Mouse (Mus musculus) stomach, postnatal 0 days (tissue): ENCODE data around the gene Hykk. TPM values are rescaled to one million over a fixed set of nuclear protein-coding genes. Genes with fewer than 3 reads are reported as not detected.

Experiments
- ATAC-seq: fragments of 200-750 bp; cut with Nextera tagmentation; 2 replicates; pipeline ENCODE4 v1.8.0; 2017; ENCODE audit not compliant: low FRiP score, low TSS enrichment
- DNase-seq: peaks from one replicate; pipeline ENCODE4 v3.0.0-alpha.2; 2016; ENCODE audit warnings: low spot score
- H3K27ac ChIP-seq: fragments of 300-500 bp; sonication (generic); replicated peaks from 2 replicates; pipeline ENCODE4 v1.5.1; 2014; ENCODE audit warnings: mild to moderate bottlenecking, control low read depth
- H3K27me3 ChIP-seq: fragments of 300-500 bp; sonication (generic); 2 replicates; pipeline ENCODE4 v1.6.1; 2014; ENCODE audit warnings: low read length; ENCODE audit not compliant: control insufficient read depth, insufficient read depth
- H3K36me3 ChIP-seq: fragments of 300-500 bp; sonication (generic); 2 replicates; pipeline ENCODE4 v1.6.1; 2014; ENCODE audit warnings: low read length, mixed read lengths; ENCODE audit not compliant: control insufficient read depth, insufficient read depth
- H3K4me1 ChIP-seq: fragments of 300-500 bp; sonication (generic); replicated peaks from 2 replicates; pipeline ENCODE4 v1.6.1; 2014; ENCODE audit warnings: antibody characterized with exemption; ENCODE audit not compliant: control insufficient read depth, insufficient read depth
- H3K4me2 ChIP-seq: fragments of 300-500 bp; sonication (generic); replicated peaks from 2 replicates; pipeline ENCODE4 v1.6.1; 2014; ENCODE audit warnings: low read depth, mild to moderate bottlenecking, control low read depth, moderate library complexity
- H3K4me3 ChIP-seq: fragments of 300-500 bp; sonication (generic); 2 replicates; pipeline ENCODE4 v1.5.1; 2014; ENCODE audit warnings: low read depth, low read length, control low read depth
- H3K9ac ChIP-seq: fragments of 300-500 bp; sonication (generic); 2 replicates; pipeline ENCODE4 v1.6.1; 2014; ENCODE audit warnings: mild to moderate bottlenecking, low read length, control low read depth, mixed read lengths
- H3K9me3 ChIP-seq: fragments of 300-500 bp; sonication (generic); 2 replicates; pipeline ENCODE4 v1.6.1; 2016; ENCODE audit warnings: low read length; ENCODE audit not compliant: control insufficient read depth
- CTCF ChIP-seq: IDR thresholded peaks from 2 replicates; pipeline ENCODE4 v1.5.1; 2016; ENCODE audit warnings: antibody characterized with exemption, low read depth, mild to moderate bottlenecking, moderate library complexity
- EP300 ChIP-seq: optimal IDR thresholded peaks from 2 replicates; pipeline ENCODE3; 2016; ENCODE audit warnings: antibody characterized with exemption
- WGBS: fragments of 180-500 bp; shearing (Covaris S2); extraction: QIAGEN DNeasy Blood & Tissue Kit; methylation state at CpG from one replicate; pipeline ENCODE4 v1.1.7; 2014; 5-methylcytosine and 5-hydroxymethylcytosine counted together
- polyA plus RNA-seq: library from polyadenylated mRNA; unstranded; fragments of >200 nt; fragmentation: Nextera tagmentation; extraction: Ambion mirVana; gene quantifications from 2 replicates; pipeline ENCODE4 v1.2.1, GENCODE M21; 2015

The Hykk gene
- polyA plus RNA-seq, 1 experiment from 2014 or later: 1.4 TPM

- peak; percentile 84 for ATAC-seq
- TF ChIP-seq CTCF (no peak), EP300 (no peak)
- no peak overlapping the region for H3K27ac ChIP-seq
- H3K9ac ChIP-seq: peak overlapping the region; percentile 54
- H3K4me2 ChIP-seq: peak overlapping the region; percentile 87
- no peaks in the 10 kb centered on the region for H3K9me3 ChIP-seq
- no peaks in the 10 kb centered on the region for H3K4me1 ChIP-seq
- 2% methylated on average over 44 of the region's 85 CpGs for WGBS
- H3K4me3 ChIP-seq: peak overlapping the region; percentile 52
- H3K27me3 ChIP-seq: peaks cover 2% of the 10 kb centered on the region; the same call in 1 of the 2 replicates
- no peaks in the 10 kb centered on the region for H3K36me3 ChIP-seq
- peak; percentile 70 for DNase-seq
These were observed 64.5 kb downstream of the Hykk start for GRCm38 (mm10) chr9:54981291-54982191.

GRCm38 (mm10) chr9:54982401-54982800, 65.3 kb downstream of the Hykk start:
- no peak overlapping the region for H3K9ac ChIP-seq
- H3K27ac ChIP-seq: no peak overlapping the region
- peak overlapping the region; percentile 87; the same call in 1 of the 2 replicates for H3K4me2 ChIP-seq
- H3K27me3 ChIP-seq: peaks cover 2% of the 10 kb centered on the region; the same call in 1 of the 2 replicates
- H3K4me3 ChIP-seq: peak overlapping the region; percentile 52; the same call in 1 of the 2 replicates
- WGBS: 21% methylated on average over 7 of the region's 7 CpGs
- no peaks in the 10 kb centered on the region for H3K36me3 ChIP-seq
- DNase-seq (no peak), ATAC-seq (no peak)
- H3K9me3 ChIP-seq: no peaks in the 10 kb centered on the region
- TF ChIP-seq CTCF: no peak
- no peak for TF ChIP-seq EP300
- H3K4me1 ChIP-seq: no peaks in the 10 kb centered on the region

GRCm38 (mm10) chr9:54990362-54990761, 73.3 kb downstream of the Hykk start:
- H3K9me3 ChIP-seq: no peaks in the 10 kb centered on the region
- H3K9ac ChIP-seq: no peak overlapping the region
- TF ChIP-seq EP300 (no peak), CTCF (no peak)
- no peaks in the 10 kb centered on the region for H3K36me3 ChIP-seq
- DNase-seq (no peak), ATAC-seq (no peak)
- H3K4me1 ChIP-seq: no peaks in the 10 kb centered on the region
- H3K27ac ChIP-seq: no peak overlapping the region
- H3K4me3 ChIP-seq: no peak overlapping the region
- H3K4me2 ChIP-seq: no peak overlapping the region
- 73% methylated on average over 3 of the region's 3 CpGs for WGBS
- no peaks in the 10 kb centered on the region for H3K27me3 ChIP-seq

- 51% methylated on average over 3 of the region's 3 CpGs for WGBS
- no peak for TF ChIP-seq EP300
- no peak for TF ChIP-seq CTCF
These were observed 77.3 kb downstream of the Hykk start for GRCm38 (mm10) chr9:54994381-54994780.

GRCm38 (mm10) chr9:54995645-54996044, 78.6 kb downstream of the Hykk start:
- Histone ChIP-seq H3K4me3 (no peak overlapping the region), H3K9ac (no peak overlapping the region), H3K9me3 (no peaks in the 10 kb centered on the region), H3K27me3 (no peaks in the 10 kb centered on the region), H3K36me3 (no peaks in the 10 kb centered on the region), H3K4me1 (no peaks in the 10 kb centered on the region), H3K4me2 (no peak overlapping the region), H3K27ac (no peak overlapping the region)
- ATAC-seq (no peak), DNase-seq (no peak)
- WGBS: 61% methylated on average over 3 of the region's 3 CpGs
- TF ChIP-seq CTCF (no peak), EP300 (no peak)

More at GRCm38 (mm10) chr9:54994381-54994780, 77.3 kb downstream of the Hykk start:
- no peaks in the 10 kb centered on the region for H3K27me3 ChIP-seq
- no peaks in the 10 kb centered on the region for H3K36me3 ChIP-seq
- H3K9me3 ChIP-seq: no peaks in the 10 kb centered on the region
- no peaks in the 10 kb centered on the region for H3K4me1 ChIP-seq
- H3K9ac ChIP-seq: no peak overlapping the region
- DNase-seq: no peak
- no peak for ATAC-seq
- no peak overlapping the region for H3K27ac ChIP-seq
- no peak overlapping the region for H3K4me2 ChIP-seq
- no peak overlapping the region for H3K4me3 ChIP-seq

Other genes with a start within 250 kb of the Hykk start
- 5.5 and 6.2 TPM in 2 replicates for gene Dnaja4, start 218.4 kb upstream of the Hykk start, polyA plus RNA-seq
- gene Wdr61, start 182.8 kb upstream of the Hykk start, polyA plus RNA-seq: 129 and 132 TPM in 2 replicates
- 2.8 and 4.1 TPM in 2 replicates for gene Crabp1, start 152.5 kb upstream of the Hykk start, polyA plus RNA-seq
- 9.6 and 9.7 TPM in 2 replicates for gene Ireb2, start 53.5 kb upstream of the Hykk start, polyA plus RNA-seq
- 196 and 201 TPM in 2 replicates for gene Psma4, start 33.5 kb downstream of the Hykk start, polyA plus RNA-seq
- gene AY074887, start 33.7 kb downstream of the Hykk start, polyA plus RNA-seq: 0.25 and 0.44 TPM in 2 replicates
- 1.1 and 1.3 TPM in 2 replicates for gene Chrna5, start 63.6 kb downstream of the Hykk start, polyA plus RNA-seq
- gene Chrna3, start 109.3 kb downstream of the Hykk start, polyA plus RNA-seq: 3.2 and 3.8 TPM in 2 replicates
- 1.4 and 1.6 TPM in 2 replicates for gene Chrnb4, start 131.5 kb downstream of the Hykk start, polyA plus RNA-seq
- gene Ube2q2, start 231.6 kb downstream of the Hykk start, polyA plus RNA-seq: 22.5 and 22.8 TPM in 2 replicates